Mouse (Mus musculus): ENCODE data around the gene Apba1.

- TF ChIP-seq CTCF (IDR thresholded peaks at IDR 0.05; ENCODE audit: low read depth) (no peak), EP300 (IDR thresholded peaks at IDR 0.05; ENCODE audit: low read depth) (no peak)
Measured at GRCm38 (mm10) chr19:23893946-23894345, 135.3 kb downstream of the Apba1 start.
